Mouse (Mus musculus) hindbrain, embryonic 15.5 days (tissue): Measurements from ENCODE around the gene Tekt4. TPM values are rescaled to one million over a fixed set of nuclear protein-coding genes. Genes with fewer than 3 reads are reported as not detected.

ENCODE experiments used
- polyA plus RNA-seq: library from polyadenylated mRNA; unstranded; fragments of >200 nt; fragmentation: Nextera tagmentation; extraction: Ambion mirVana; gene quantifications from 2 replicates; pipeline ENCODE4 v1.2.1, GENCODE M21; 2015

Gene Tekt4
- polyA plus RNA-seq, 1 experiment from 2014 or later = 1.1 TPM

Other genes with a start within 250 kb of the Tekt4 start
- 104 and 107 TPM in 2 replicates for gene Gnptg, start 214.5 kb upstream of the Tekt4 start, polyA plus RNA-seq
- gene Tsr3, start 214.4 kb upstream of the Tekt4 start, polyA plus RNA-seq = 60.2 and 61.4 TPM in 2 replicates
- 19.6 and 20.4 TPM in 2 replicates for gene Baiap3, start 198.3 kb upstream of the Tekt4 start, polyA plus RNA-seq
- 447 and 462 TPM in 2 replicates for gene Ube2i, start 180.0 kb upstream of the Tekt4 start, polyA plus RNA-seq
- 0.13 TPM in 1 of 2 replicates, not detected in the other for gene Prss34, start 156.2 kb upstream of the Tekt4 start, polyA plus RNA-seq
- gene Prss28, start 146.0 kb upstream of the Tekt4 start, polyA plus RNA-seq = not detected in 2 replicates
- not detected in 2 replicates for gene Prss29, start 136.0 kb upstream of the Tekt4 start, polyA plus RNA-seq
- not detected in 2 replicates for gene Tpsab1, start 109.1 kb upstream of the Tekt4 start, polyA plus RNA-seq
- 0.14 and 0.23 TPM in 2 replicates for gene Tpsb2, start 88.3 kb upstream of the Tekt4 start, polyA plus RNA-seq
- 0.64 and 0.79 TPM in 2 replicates for gene Tpsg1, start 85.3 kb upstream of the Tekt4 start, polyA plus RNA-seq
- 10.0 and 10.6 TPM in 2 replicates for gene Cacna1h, start 20.8 kb upstream of the Tekt4 start, polyA plus RNA-seq
- 0.64 and 0.77 TPM in 2 replicates for gene Sstr5, start 42.7 kb downstream of the Tekt4 start, polyA plus RNA-seq
- 17.8 and 23.8 TPM in 2 replicates for gene Sox8, start 116.1 kb downstream of the Tekt4 start, polyA plus RNA-seq
- 23.8 and 25.1 TPM in 2 replicates for gene Lmf1, start 124.5 kb downstream of the Tekt4 start, polyA plus RNA-seq